Mouse (Mus musculus) spleen, embryonic (tissue): Measurements from ENCODE around the gene Ttc7.
"Not testable (repeated sequence)": the region's sequence is repeated elsewhere in the genome, so short reads cannot be mapped to it uniquely, and the experiment has no call there.

Experiments used
- CTCF ChIA-PET: fragments of 350-600 bp; sonication (Branson Sonifier 250); formaldehyde crosslinking; loops from one replicate; lab custom pipeline; 2022; lab: Charles Lee

Gene Ttc7

DNA sequence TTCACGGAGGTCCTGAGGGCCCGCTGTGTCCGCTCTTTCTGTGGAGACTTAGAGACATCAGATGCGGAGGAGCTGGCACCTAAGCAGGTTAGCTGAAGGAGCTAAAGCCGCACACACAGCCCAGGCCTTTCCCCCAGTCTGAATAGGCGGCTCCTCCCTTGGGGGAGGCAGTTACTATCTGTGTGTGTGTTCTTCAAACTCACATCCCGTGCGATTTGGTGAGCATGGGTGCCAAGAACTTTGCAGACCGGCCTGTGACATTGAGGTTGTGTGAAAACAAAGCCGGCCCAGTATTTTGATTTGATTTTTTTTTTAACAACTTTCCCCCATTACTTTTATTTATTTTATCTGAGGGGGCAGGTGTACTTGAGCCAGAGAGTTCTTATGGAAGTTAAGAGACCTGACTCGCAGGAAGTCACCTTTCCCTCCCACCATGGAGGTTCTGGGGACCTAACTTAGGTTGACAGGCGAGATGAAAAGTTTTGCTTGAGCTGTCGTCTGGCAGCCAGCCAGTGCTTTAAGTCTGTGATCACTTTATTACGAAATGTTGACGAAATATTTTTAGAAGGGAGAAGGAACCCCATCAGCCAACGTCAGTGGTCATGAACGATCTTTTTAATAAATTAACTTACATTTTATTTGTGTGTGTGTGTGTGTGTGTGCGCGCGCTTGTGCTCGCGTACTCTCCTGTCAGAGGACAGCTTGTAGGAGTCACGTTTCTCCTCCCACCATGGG is 3.2 kb downstream of the Ttc7 start:
- CTCF ChIA-PET = interaction anchor here (0.6 kb wide), 2 partner anchors 18 to 339 kb away, joined by 3 to 8 read pairs; no protein-coding TSS in a partner anchor

- CTCF ChIA-PET = interaction anchor here (0.6 kb wide), 1 partner anchor 17 kb away, joined by 3 read pairs; no protein-coding TSS in a partner anchor
Measured at GRCm38 (mm10) chr17:87286481-87287143, 3.9 kb downstream of the Ttc7 start.

GRCm38 (mm10) chr17:87287197-87287777 is 4.6 kb downstream of the Ttc7 start:
- CTCF ChIA-PET = interaction anchor here (0.6 kb wide), 1 partner anchor 282 kb away, joined by 6 read pairs; no protein-coding TSS in a partner anchor

GRCm38 (mm10) chr17:87288131-87288530 is 5.4 kb downstream of the Ttc7 start:
- CTCF ChIA-PET = no interaction called here

DNA sequence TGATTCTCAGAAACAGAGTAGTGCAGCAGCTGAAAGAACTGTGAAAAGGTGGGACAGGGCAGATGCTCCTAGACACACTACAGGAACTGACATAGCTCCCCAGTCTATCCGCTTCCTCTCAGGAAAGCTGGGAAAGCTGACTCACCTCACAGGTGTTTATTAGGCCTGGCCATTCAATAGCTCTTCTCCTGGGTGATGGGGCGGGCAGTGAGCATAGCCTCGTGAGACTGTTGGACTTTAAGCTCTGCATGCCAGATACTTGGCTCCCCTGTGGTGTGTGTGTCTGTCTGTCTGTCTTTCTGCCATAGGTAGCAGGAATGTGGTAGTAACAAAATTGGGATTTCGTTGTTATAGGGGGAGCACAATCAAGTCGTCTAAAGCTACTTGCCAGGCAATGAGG is 6.7 kb downstream of the Ttc7 start:
- CTCF ChIA-PET = no interaction called here

DNA sequence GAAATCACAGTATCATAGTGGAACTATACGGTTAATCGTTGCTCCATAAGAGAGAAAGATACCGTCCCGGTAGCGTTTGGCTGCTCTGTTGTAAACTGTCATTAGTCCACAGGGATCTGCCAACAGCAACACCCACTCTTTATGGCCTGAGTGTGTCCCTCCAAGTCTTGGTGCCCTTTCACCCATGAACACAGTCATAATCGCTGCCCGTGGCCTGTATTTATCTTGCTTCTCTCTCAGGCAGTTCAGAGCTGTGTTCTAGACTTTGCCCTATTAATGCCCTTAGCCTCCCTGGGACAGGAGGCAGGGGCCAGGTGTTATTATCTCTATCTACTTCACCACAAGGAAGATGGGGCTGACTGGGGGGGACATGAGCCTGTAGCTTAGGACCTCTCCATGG is 8.4 kb downstream of the Ttc7 start:
- CTCF ChIA-PET = interaction anchor here (0.5 kb wide), 1 partner anchor 241 kb away, joined by 3 read pairs; no protein-coding TSS in a partner anchor

- CTCF ChIA-PET = interaction anchor here (0.5 to 0.6 kb wide), 2 partner anchors 52 to 282 kb away, joined by 3 read pairs; no protein-coding TSS in a partner anchor
Measured at GRCm38 (mm10) chr17:87291782-87292181, 9.1 kb downstream of the Ttc7 start.

DNA sequence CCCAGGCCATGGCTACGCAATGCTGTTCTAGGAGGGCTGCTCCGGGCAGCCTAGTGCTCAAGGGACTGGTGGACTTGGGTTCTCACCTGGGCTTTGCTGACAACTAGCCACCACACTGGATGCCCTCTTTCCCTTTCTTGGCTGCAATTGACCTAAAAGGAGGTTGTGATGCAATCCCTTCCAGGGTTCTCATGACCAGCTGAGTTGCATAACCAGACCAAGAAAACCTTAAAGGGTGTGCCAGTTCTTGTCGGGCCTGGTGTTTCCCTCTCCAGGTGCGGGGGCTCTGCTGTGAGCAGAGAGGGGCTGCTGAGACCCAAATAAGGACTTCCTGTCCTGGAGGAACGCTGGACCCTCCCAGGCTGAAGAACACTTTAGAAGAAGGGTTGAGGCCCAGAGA is 10.4 kb downstream of the Ttc7 start:
- CTCF ChIA-PET = no interaction called here

DNA sequence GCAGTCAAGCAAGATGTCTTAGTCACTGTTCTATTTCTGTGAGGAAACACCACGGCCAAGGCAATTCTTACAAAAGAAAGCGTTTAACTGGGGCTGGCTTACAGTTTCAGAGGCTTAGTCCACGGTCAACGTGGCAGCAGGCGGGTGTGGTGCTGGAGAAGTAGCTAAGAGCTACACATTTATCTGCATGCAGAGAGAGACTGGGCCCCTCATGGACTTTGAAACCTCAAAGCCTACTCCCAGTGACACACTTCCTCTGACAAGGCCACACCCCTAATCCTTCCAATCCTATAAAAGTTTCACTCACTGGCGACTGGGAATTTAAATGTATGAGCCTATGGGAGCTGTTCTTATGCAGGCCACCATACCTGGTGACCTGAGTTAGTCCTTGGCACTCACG is 13.1 kb downstream of the Ttc7 start:
- CTCF ChIA-PET = no interaction called here

DNA sequence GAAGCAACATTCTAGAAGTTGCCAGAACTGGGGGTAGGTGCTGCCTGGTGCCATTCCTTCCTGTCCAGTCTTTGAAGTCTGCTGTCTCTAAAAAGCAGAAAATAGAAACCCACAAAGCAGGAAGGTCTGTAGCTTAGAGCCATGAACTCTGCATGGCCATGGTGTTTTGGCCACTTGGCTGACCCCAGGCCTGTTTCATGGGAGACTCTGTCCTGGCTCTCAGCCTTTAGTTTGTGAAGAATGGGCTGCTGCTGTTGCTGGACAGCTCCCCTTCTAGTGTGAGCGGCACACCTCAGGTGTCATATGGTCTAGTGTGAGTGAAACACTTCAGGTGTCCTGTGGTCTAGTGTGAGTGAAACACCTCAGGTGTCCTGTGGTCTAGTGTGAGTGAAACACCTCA is 14.0 kb downstream of the Ttc7 start:
- CTCF ChIA-PET = not testable (repeated sequence)

- CTCF ChIA-PET = interaction anchor here (0.6 to 1.2 kb wide), 2 partner anchors 28 to 271 kb away, joined by 4 to 5 read pairs; no protein-coding TSS in a partner anchor
Measured at GRCm38 (mm10) chr17:87298944-87299343, 16.3 kb downstream of the Ttc7 start.

DNA sequence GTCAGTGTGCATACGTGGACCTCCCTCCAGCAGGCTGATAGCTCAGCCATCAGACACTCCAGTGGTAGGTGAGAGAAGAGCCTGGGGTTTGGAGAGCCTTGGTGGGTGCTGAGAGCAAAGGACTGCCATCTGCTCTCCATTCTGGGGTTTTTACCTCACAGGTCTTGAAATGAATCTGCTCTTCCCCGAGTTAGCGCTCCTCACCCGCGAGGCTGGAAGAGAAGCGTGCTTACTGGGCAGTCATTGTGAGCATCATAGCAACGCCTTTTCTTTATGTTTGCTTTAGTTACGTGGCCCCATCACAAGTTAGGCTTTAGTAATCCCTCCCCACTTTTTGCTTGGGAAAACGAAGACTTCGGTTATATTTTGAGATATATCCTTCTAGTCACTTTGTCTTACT is 17.7 kb downstream of the Ttc7 start:
- CTCF ChIA-PET = interaction anchor here (0.5 to 1.2 kb wide), 2 partner anchors 29 to 277 kb away, joined by 3 to 4 read pairs; no protein-coding TSS in a partner anchor

- CTCF ChIA-PET = interaction anchor here (0.7 kb wide), 1 partner anchor 42 kb away, joined by 3 read pairs; no protein-coding TSS in a partner anchor
Measured at GRCm38 (mm10) chr17:87301607-87302006, 18.9 kb downstream of the Ttc7 start.

GRCm38 (mm10) chr17:87302014-87302794 is 19.5 kb downstream of the Ttc7 start:
- CTCF ChIA-PET = interaction anchor here (0.7 kb wide), 1 partner anchor 43 kb away, joined by 3 read pairs; no protein-coding TSS in a partner anchor

DNA sequence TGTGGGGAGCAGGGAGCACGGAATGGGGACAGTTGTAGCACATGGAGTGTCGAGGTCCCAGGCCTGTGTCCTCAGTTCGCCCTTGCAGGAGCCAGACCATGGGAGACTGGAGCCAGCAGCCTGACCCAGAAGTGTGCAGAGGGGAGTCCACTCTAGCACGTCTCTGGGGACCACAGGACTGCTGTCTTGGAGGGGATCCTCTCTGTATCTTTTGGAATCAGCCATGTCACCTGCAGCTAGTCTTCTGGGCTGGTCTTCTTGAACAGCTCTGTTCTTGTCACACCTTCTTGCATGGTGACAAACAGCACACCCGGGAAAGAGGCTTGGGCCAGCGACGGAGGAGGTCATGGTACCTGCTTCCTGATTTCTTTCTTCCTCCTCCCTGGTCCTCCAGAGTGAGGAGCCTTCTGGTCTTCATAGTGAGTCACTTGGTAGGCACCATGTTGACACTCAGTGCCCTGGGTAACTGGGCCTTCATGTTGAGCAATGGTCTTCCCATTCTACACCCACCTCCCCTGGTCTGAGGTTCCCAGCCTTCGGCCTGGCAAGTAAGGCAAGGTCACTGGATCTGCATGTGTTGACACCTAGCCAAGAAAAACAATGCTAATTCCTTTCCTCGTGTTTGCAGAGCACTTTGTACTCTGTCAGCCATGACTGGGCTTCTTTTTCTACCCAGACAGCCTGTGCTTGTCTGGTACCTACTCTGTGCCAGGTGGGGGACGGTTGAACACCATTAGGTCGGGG is 21.6 kb downstream of the Ttc7 start:
- CTCF ChIA-PET = interaction anchor here (0.7 kb wide), 1 partner anchor 18 kb away, joined by 3 read pairs; no protein-coding TSS in a partner anchor

DNA sequence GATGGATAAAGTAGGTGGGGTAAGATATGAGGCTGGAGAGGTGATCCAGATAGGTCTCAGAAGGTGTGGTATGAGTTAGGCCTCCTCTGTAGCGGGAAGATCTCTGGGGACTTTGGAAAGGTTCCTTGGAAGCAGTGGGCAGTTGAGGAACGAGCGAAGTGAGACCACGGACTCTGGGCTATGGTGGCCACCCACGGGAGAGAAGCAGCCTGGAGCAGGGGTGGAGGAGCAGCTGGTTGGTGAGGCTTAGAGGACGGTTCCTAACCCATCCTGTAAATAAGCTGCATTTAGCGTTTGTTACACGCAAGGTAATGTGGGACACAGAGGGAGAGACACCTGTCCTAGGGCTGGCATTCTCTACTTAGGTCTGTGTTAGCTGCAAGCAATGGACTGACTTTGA is 22.4 kb downstream of the Ttc7 start:
- CTCF ChIA-PET = no interaction called here

- CTCF ChIA-PET = no interaction called here
Measured at GRCm38 (mm10) chr17:87306746-87307145, 24.1 kb downstream of the Ttc7 start.

DNA sequence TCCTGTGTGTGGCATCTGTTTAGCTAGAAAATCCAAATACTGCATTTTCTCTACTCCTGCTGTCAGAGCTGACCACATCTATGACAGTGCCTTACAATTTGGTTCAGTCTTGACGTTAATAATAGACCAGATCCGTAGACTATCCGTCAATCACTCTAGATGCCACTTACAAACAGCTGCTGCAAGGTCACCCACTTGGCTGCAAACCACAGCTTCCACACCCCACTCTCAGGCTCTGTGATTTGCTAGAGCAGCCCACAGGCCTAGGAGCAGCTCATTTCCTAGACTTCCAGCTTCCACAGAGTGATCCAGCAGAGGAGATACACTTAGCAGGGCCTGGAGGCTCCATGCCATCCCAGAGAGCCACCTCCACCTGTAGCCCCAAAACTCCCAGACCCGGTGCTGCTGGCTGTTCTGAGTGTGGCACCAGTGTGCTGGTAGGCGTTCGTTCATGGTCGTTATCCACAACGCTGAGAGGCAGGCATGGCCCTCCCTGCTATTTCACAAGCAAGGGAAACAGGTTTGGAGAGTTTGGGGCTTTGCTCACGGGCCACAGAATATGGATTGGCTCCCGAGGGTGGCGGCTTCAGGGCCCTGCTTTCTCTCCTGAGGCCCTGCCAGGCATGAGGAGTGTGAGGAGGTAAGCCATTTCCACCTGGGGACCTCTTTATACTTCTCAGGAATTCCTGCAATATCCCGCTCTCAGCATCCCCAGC is 26.5 kb downstream of the Ttc7 start:
- CTCF ChIA-PET = no interaction called here

DNA sequence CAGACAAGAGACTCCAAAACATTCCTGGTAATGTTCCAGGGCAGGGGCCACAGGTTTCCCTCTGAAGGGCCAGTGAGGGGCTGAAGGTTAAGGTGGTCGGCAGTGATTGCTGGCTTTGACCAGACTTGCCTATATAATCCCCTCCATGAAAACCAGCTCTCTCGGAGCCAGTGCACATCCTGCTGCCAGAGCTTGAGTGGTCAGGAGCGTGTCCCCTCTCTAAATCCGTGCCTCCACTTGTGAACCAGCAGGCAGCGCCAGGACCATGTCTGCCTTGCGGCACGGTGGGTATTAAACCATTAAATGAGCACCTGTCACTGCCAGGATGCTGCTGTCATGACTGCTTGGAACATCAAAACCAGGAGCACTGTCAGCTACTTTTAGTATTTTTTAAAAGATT is 27.8 kb downstream of the Ttc7 start:
- CTCF ChIA-PET = no interaction called here

DNA sequence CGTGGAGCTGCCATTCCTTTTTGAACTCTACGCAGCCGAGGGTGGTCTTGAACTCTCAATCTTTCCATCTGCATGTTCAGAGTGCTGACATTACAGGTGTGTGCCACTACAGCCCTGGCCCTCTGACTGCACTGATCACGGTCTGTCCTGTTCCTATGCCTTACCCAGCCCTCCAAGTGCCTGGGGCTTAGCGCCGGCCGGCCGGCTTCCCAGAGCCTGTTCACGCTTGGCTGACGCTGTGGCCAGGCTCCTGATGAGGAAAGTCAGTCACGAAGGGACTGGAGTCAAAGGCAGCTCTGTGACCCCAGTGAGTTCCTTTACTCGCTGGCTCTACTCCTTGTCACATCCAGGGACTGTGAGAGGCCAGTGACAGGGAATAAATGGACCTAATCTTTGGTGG is 29.7 kb downstream of the Ttc7 start:
- CTCF ChIA-PET = no interaction called here
